In the genomic region with DNA sequence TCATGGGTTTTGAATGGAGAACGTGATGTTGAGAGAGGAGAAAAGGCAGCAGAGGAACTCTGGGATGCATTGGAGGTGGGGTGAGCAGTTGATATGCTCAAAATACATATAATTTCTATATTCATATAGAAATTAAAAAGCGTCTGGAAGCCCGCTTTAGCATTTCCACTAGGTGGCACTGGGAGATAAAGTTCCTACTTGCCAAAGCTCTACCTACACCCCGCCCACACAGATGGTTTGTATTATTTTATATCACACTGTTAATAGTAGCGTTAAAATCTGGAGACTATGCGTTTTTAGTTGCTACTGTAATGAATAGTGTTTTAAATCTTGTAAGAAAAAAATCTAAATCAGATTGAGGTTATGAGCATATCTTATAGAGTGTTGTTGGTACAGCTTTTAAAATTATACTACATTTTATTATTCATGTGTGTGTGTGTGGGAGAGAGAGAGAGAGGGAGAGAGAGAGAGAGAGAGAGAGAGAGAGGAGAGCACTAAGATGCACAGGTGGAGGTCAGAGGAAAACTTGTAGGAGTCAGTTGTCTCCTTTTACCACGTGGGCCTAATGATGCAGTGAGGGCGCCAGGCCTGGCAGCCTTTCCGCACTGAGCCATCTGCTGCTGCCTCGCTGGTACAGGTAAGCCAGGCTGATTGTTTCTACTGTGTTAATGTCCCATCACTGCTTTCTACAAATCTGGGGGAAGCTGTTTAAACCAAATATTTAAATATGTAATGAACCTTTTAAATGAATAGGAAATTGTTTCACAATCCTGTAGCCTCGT, we compare ENCODE assay signal across 8 mouse cellular contexts. TPM values are rescaled to one million over a fixed set of nuclear protein-coding genes. Genes with fewer than 3 reads are reported as not detected.
DNase-seq lines count a peak whose midpoint lies in the region; ATAC-seq lines count a peak whose summit lies in the region.

No protein-coding gene starts in this region.

- no peak overlapping the region for H3K4me3 ChIP-seq in forebrain, embryonic 13.5 days
- no peak overlapping the region for H3K4me3 ChIP-seq in forebrain, embryonic 11.5 days (ENCODE audit: low read depth, low read length)
- no peak overlapping the region for H3K4me3 ChIP-seq in lung, embryonic 15.5 days
- no peak overlapping the region for H3K4me3 ChIP-seq in embryonic facial prominence, embryonic 14.5 days (ENCODE audit: low read depth, low read length)

- peak; percentile 75 for ATAC-seq in forebrain, embryonic 13.5 days
- no peak for ATAC-seq in forebrain, embryonic 11.5 days (replicated peaks; ENCODE audit: low FRiP score)
- peak; percentile 62; the same call in 1 of the 2 replicates for ATAC-seq in lung, embryonic 15.5 days (ENCODE audit: borderline replicate concordance, extremely low read depth, low FRiP score, low TSS enrichment)
- peak; percentile 78 for ATAC-seq in embryonic facial prominence, embryonic 14.5 days (ENCODE audit: low read depth)

- no peaks in the 10 kb centered on the region for H3K27me3 ChIP-seq in forebrain, embryonic 13.5 days
- H3K27me3 ChIP-seq in forebrain, embryonic 11.5 days (ENCODE audit: control insufficient read depth, insufficient read depth, low read length), result no peaks in the 10 kb centered on the region
- no peaks in the 10 kb centered on the region for H3K27me3 ChIP-seq in lung, embryonic 15.5 days
- no peaks in the 10 kb centered on the region for H3K27me3 ChIP-seq in embryonic facial prominence, embryonic 14.5 days (replicated peaks; ENCODE audit: control insufficient read depth, insufficient read depth, low read length)

- H3K9me3 ChIP-seq in forebrain, embryonic 13.5 days (replicated peaks), result no peaks in the 10 kb centered on the region
- H3K9me3 ChIP-seq in forebrain, embryonic 11.5 days (ENCODE audit: control insufficient read depth, low read length), result no peaks in the 10 kb centered on the region
- no peaks in the 10 kb centered on the region for H3K9me3 ChIP-seq in lung, embryonic 15.5 days
- no peaks in the 10 kb centered on the region for H3K9me3 ChIP-seq in embryonic facial prominence, embryonic 14.5 days (ENCODE audit: control insufficient read depth, low read length)

- H3K27ac ChIP-seq in forebrain, embryonic 13.5 days, result no peak overlapping the region
- H3K27ac ChIP-seq in forebrain, embryonic 11.5 days (ENCODE audit: low read depth, low read length), result no peak overlapping the region
- no peak overlapping the region for H3K27ac ChIP-seq in lung, embryonic 15.5 days
- no peak overlapping the region for H3K27ac ChIP-seq in embryonic facial prominence, embryonic 14.5 days (replicated peaks; ENCODE audit: low read depth, low read length)

- 79% methylated on average over 11 of the region's 11 CpGs for WGBS in forebrain, embryonic 13.5 days
- WGBS in forebrain, embryonic 11.5 days, result 83% methylated on average over 11 of the region's 11 CpGs
- WGBS in lung, embryonic 15.5 days, result 63% methylated on average over 11 of the region's 11 CpGs
- WGBS in embryonic facial prominence, embryonic 14.5 days, result 55% methylated on average over 11 of the region's 11 CpGs

- no peaks in the 10 kb centered on the region for H3K36me3 ChIP-seq in forebrain, embryonic 13.5 days (ENCODE audit: poor library complexity, severe bottlenecking)
- H3K36me3 ChIP-seq in forebrain, embryonic 11.5 days (ENCODE audit: control insufficient read depth, insufficient read depth, low read length), result no peaks in the 10 kb centered on the region
- H3K36me3 ChIP-seq in lung, embryonic 15.5 days, result no peaks in the 10 kb centered on the region
- no peaks in the 10 kb centered on the region for H3K36me3 ChIP-seq in embryonic facial prominence, embryonic 14.5 days (ENCODE audit: control insufficient read depth, insufficient read depth, low read length)

- DNase-seq in forebrain, embryonic 11.5 days (ENCODE audit: low spot score), result no peak
- DNase-seq in lung, adult 18-20 months, result no peak
- peak; percentile 88 for DNase-seq in embryonic facial prominence, embryonic 14.5 days (ENCODE audit: low spot score)
- DNase-seq in lung, postnatal 36 days, result peak; percentile 40
- no peak for DNase-seq in spleen, adult 18-20 months
- DNase-seq in thymus, postnatal 10 days (ENCODE audit: low spot score in 2 of 2), result no peak

- 0 out of 2 replicates have a peak, but pooled peaks cover 5% of the 10 kb centered on the region for H3K4me1 ChIP-seq in forebrain, embryonic 13.5 days
- H3K4me1 ChIP-seq in forebrain, embryonic 11.5 days (replicated peaks; ENCODE audit: control insufficient read depth, insufficient read depth, low read length), result peaks cover 1% of the 10 kb centered on the region; the same call in 1 of the 2 replicates
- peaks cover 8% of the 10 kb centered on the region for H3K4me1 ChIP-seq in lung, embryonic 15.5 days
- peaks cover 3% of the 10 kb centered on the region; the same call in 1 of the 2 replicates for H3K4me1 ChIP-seq in embryonic facial prominence, embryonic 14.5 days (ENCODE audit: control insufficient read depth, insufficient read depth, low read length)

- no peak overlapping the region for H3K4me2 ChIP-seq in forebrain, embryonic 13.5 days
- no peak overlapping the region for H3K4me2 ChIP-seq in forebrain, embryonic 11.5 days (ENCODE audit: low read depth, low read length, severe bottlenecking)
- H3K4me2 ChIP-seq in lung, embryonic 15.5 days, result no peak overlapping the region
- H3K4me2 ChIP-seq in embryonic facial prominence, embryonic 14.5 days (ENCODE audit: low read depth, low read length), result no peak overlapping the region

- no peak overlapping the region for H3K9ac ChIP-seq in forebrain, embryonic 13.5 days
- H3K9ac ChIP-seq in forebrain, embryonic 11.5 days (ENCODE audit: low read length), result no peak overlapping the region
- H3K9ac ChIP-seq in lung, embryonic 15.5 days, result no peak overlapping the region
- no peak overlapping the region for H3K9ac ChIP-seq in embryonic facial prominence, embryonic 14.5 days (ENCODE audit: low read depth, low read length)

RNA-seq across cellular contexts. Expression of gene Fam185a, which starts 9.6 kb away (rescaled TPM):
- 3.8 and 4.4 TPM in 2 replicates for polyA plus RNA-seq in forebrain, embryonic 13.5 days (2015; fragmentation: Nextera tagmentation; extraction: Ambion mirVana)
- polyA plus RNA-seq in forebrain, embryonic 11.5 days (2014; fragmentation: Nextera tagmentation; extraction: Ambion mirVana), result 4.8 and 5.2 TPM in 2 replicates
- polyA plus RNA-seq in lung, embryonic 15.5 days (2015; fragmentation: Nextera tagmentation; extraction: Ambion mirVana), result 5.5 and 6.0 TPM in 2 replicates
- polyA plus RNA-seq in embryonic facial prominence, embryonic 14.5 days (2014; fragmentation: Nextera tagmentation; extraction: Ambion mirVana), result 6.3 and 6.6 TPM in 2 replicates

RNA-seq across cellular contexts. Expression of gene Ccdc146, which starts 9.9 kb away (rescaled TPM):
- polyA plus RNA-seq in forebrain, embryonic 13.5 days (2015; fragmentation: Nextera tagmentation; extraction: Ambion mirVana), result 0.50 and 1.00 TPM in 2 replicates
- 0.36 TPM in 1 of 2 replicates, not detected in the other for polyA plus RNA-seq in forebrain, embryonic 11.5 days (2014; fragmentation: Nextera tagmentation; extraction: Ambion mirVana)
- polyA plus RNA-seq in lung, embryonic 15.5 days (2015; fragmentation: Nextera tagmentation; extraction: Ambion mirVana), result 1.4 and 1.5 TPM in 2 replicates
- polyA plus RNA-seq in embryonic facial prominence, embryonic 14.5 days (2014; fragmentation: Nextera tagmentation; extraction: Ambion mirVana), result 0.60 and 2.8 TPM in 2 replicates

Comparison
In these comparisons a context has a peak if more than half of its experiments do, and no peak if none do; other contexts are left out.
1. DNase-seq: peak in embryonic facial prominence, embryonic 14.5 days (single experiment) and lung, postnatal 36 days (single experiment); none in forebrain, embryonic 11.5 days (single experiment), lung, adult 18-20 months (0 of 2), spleen, adult 18-20 months (0 of 2) and thymus, postnatal 10 days (0 of 2).